Mouse (Mus musculus) ES-Bruce4 (cell line): ENCODE measurements at regions not wholly inside any gene's neighbourhood (a gene's known extent, or its start where the extent isn't known, plus 50 kb on each side); places are given as distances from the start of the nearest gene placed in this dataset.

ENCODE experiments used
- CTCF ChIP-seq: IDR thresholded peaks from one replicate; pipeline ENCODE4 v1.8.1; 2011; ENCODE audit warnings: low read depth, low read length
- EP300 ChIP-seq: IDR thresholded peaks from 2 replicates; pipeline ENCODE4 v1.6.1; 2011; ENCODE audit warnings: low read depth, low read length; ENCODE audit not compliant: insufficient read depth
- POLR2A ChIP-seq: IDR thresholded peaks from one replicate; pipeline ENCODE4 v1.8.1; 2011; ENCODE audit warnings: low read length; ENCODE audit not compliant: insufficient read depth

DNA sequence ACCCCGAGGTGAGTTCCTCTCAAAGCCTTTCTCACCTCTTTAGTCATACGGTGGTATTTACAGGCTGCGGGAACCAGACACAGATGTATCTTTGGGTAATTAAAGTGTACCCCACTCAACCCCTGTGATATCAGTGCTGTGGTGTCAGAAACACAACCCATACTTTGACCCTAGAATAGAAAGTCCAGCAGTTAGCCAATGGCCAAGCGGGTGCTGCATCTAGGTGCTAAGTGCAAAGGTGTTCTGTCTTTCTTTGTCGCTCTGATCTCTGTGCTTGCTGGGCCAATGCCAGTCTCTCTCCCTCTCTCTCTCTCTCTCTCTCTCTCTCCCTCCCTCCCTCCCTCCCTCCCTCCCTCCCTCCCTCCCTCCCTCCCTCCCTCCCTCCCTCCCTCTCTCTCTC, 107.6 kb downstream of the Cxcl12 start:
- TF ChIP-seq CTCF (no peak), EP300 (no peak), POLR2A (no peak)
